Mouse (Mus musculus): ENCODE data around the gene 4933430I17Rik. TPM values are rescaled to one million over a fixed set of nuclear protein-coding genes. Genes with fewer than 3 reads are reported as not detected.

The 4933430I17Rik gene
- polyA plus RNA-seq, 3 experiments from 2014 or later, result 0.40 to 0.44 TPM; not detected in 1

- ATAC-seq, result no peak
These were observed 21.7 kb upstream of the 4933430I17Rik start, which contains the start of gene Hdhd3 for GRCm38 (mm10) chr4:62503374-62503970. TSS of gene Hdhd3 (minus strand) at chr4:62503467.

GRCm38 (mm10) chr4:62505991-62506390 lies 19.2 kb upstream of the 4933430I17Rik start:
- ATAC-seq, result no peak

GRCm38 (mm10) chr4:62506798-62507197 lies 18.4 kb upstream of the 4933430I17Rik start:
- ATAC-seq, result peak; percentile 47

GRCm38 (mm10) chr4:62508839-62509238 lies 16.3 kb upstream of the 4933430I17Rik start:
- no peak for ATAC-seq

GRCm38 (mm10) chr4:62509946-62510345 lies 15.2 kb upstream of the 4933430I17Rik start:
- ATAC-seq, result no peak

GRCm38 (mm10) chr4:62513998-62514506 lies 11.1 kb upstream of the 4933430I17Rik start:
- ATAC-seq, result no peak

- ATAC-seq, result no peak
These were observed 10.2 kb upstream of the 4933430I17Rik start for GRCm38 (mm10) chr4:62514995-62515394.

GRCm38 (mm10) chr4:62515490-62515889 lies 9.7 kb upstream of the 4933430I17Rik start:
- no peak for ATAC-seq

- ATAC-seq, result no peak
These were observed 9.1 kb upstream of the 4933430I17Rik start for GRCm38 (mm10) chr4:62516079-62516478.

GRCm38 (mm10) chr4:62516579-62516978 lies 8.6 kb upstream of the 4933430I17Rik start:
- no peak for ATAC-seq

GRCm38 (mm10) chr4:62517046-62517445 lies 8.1 kb upstream of the 4933430I17Rik start:
- no peak for ATAC-seq

GRCm38 (mm10) chr4:62517538-62518415 lies 7.4 kb upstream of the 4933430I17Rik start:
- peak; percentile 6 for ATAC-seq

GRCm38 (mm10) chr4:62518416-62519121 lies 6.6 kb upstream of the 4933430I17Rik start:
- ATAC-seq, result peak; percentile 30

- peak; percentile 73 for ATAC-seq
These were observed 5.9 kb upstream of the 4933430I17Rik start for GRCm38 (mm10) chr4:62519122-62519848.

- ATAC-seq, result peak; percentile 78
These were observed 5.3 kb upstream of the 4933430I17Rik start, which contains the start of gene Alad for GRCm38 (mm10) chr4:62519849-62520233. TSS of gene Alad (minus strand) at chr4:62519918.

GRCm38 (mm10) chr4:62520892-62521400 lies 4.2 kb upstream of the 4933430I17Rik start:
- ATAC-seq, result no peak

- ATAC-seq, result no peak
These were observed 281 bp downstream of the 4933430I17Rik start for GRCm38 (mm10) chr4:62525489-62525811.

GRCm38 (mm10) chr4:62526256-62526655 lies 1.1 kb downstream of the 4933430I17Rik start:
- no peak for ATAC-seq

GRCm38 (mm10) chr4:62527655-62528054 lies 2.5 kb downstream of the 4933430I17Rik start:
- no peak for ATAC-seq

- ATAC-seq, result no peak
These were observed 8.6 kb downstream of the 4933430I17Rik start for GRCm38 (mm10) chr4:62533729-62534128.

GRCm38 (mm10) chr4:62541802-62542201 lies 16.6 kb downstream of the 4933430I17Rik start:
- ATAC-seq, result no peak

- no peak for ATAC-seq
These were observed 18.6 kb downstream of the 4933430I17Rik start for GRCm38 (mm10) chr4:62543782-62544181.
